Mouse (Mus musculus): ENCODE data around the gene Tsfm.
"Not testable (repeated sequence)": the region's sequence is repeated elsewhere in the genome, so short reads cannot be mapped to it uniquely, and the experiment has no call there.

Gene Tsfm

GRCm38 (mm10) chr10:127030336-127031296 is at the start of gene Tsfm:
Gene Tsfm, minus strand, starts transcription at chr10:127030840.
- DNase-seq, result peak; percentile 89

- peak; percentile 77 for DNase-seq
These were observed 49.2 kb upstream of the Tsfm start for GRCm38 (mm10) chr10:127079665-127080391.

GRCm38 (mm10) chr10:127078677-127079575 is 48.3 kb upstream of the Tsfm start:
- peak; percentile 83 for DNase-seq

- no peak for DNase-seq
These were observed 47.5 kb upstream of the Tsfm start for GRCm38 (mm10) chr10:127078001-127078676.

GRCm38 (mm10) chr10:127077515-127077914 is 46.9 kb upstream of the Tsfm start:
- DNase-seq, result no peak

GRCm38 (mm10) chr10:127076082-127076481 is 45.4 kb upstream of the Tsfm start:
- DNase-seq, result no peak

GRCm38 (mm10) chr10:127075651-127076050 is 45.0 kb upstream of the Tsfm start:
- DNase-seq, result no peak

- no peak for DNase-seq
These were observed 44.4 kb upstream of the Tsfm start, which contains the start of gene Agap2 for GRCm38 (mm10) chr10:127075080-127075479. Gene Agap2, plus strand, starts transcription at chr10:127075284.

GRCm38 (mm10) chr10:127073981-127074380 is 43.3 kb upstream of the Tsfm start:
- no peak for DNase-seq

- DNase-seq, result not testable (repeated sequence)
These were observed 42.3 kb upstream of the Tsfm start for GRCm38 (mm10) chr10:127072969-127073368.

- not testable (repeated sequence) for DNase-seq
These were observed 41.6 kb upstream of the Tsfm start for GRCm38 (mm10) chr10:127072270-127072669.

GRCm38 (mm10) chr10:127071203-127071602 is 40.6 kb upstream of the Tsfm start:
- DNase-seq, result no peak

- peak; percentile 97 for DNase-seq
These were observed 39.8 kb upstream of the Tsfm start, which contains the start of gene Tspan31 for GRCm38 (mm10) chr10:127070190-127071121. Gene Tspan31, minus strand, starts transcription at chr10:127070264.

GRCm38 (mm10) chr10:127069281-127070189 is 38.9 kb upstream of the Tsfm start:
- peak; percentile 30 for DNase-seq

- DNase-seq, result peak; percentile 25
These were observed 37.9 kb upstream of the Tsfm start for GRCm38 (mm10) chr10:127068360-127069038.

GRCm38 (mm10) chr10:127066519-127067018 is 35.9 kb upstream of the Tsfm start:
- DNase-seq, result no peak

- peak; percentile 48 for DNase-seq
These were observed 35.3 kb upstream of the Tsfm start for GRCm38 (mm10) chr10:127065981-127066380.
